Mouse (Mus musculus) v-Abl transformed pro-B cells (cell line): ENCODE results near the gene Cebpzos.

Source experiments
- in situ Hi-C, 2 experiments: fragments of 400-800 bp; cut with MboI; formaldehyde crosslinking; loops; one replicate each; pipeline ENCODE4 v1.15.1; 2025; ENCODE audit not compliant: unreplicated experiment in 2 of 2

The Cebpzos gene

GRCm38 (mm10) chr17:78916369-78916813 lies at the start of gene Cebpzos:
Cebpzos (plus strand) TSS chr17:78916500.
- in situ Hi-C loops = loop anchor here in 1 of 2 experiments (25.0 kb wide), 1 partner anchor 446 kb away; the partner anchor contains the start of gene Cdc42ep3

- in situ Hi-C loops = no loop called here
Measured at GRCm38 (mm10) chr17:78873886-78874285, 42.4 kb upstream of the Cebpzos start.

- in situ Hi-C loops = loop anchor here in 1 of 2 experiments (25.0 kb wide), 1 partner anchor 480 kb away; the partner anchor contains the start of gene Cdc42ep3
Measured at GRCm38 (mm10) chr17:78881878-78882304, 34.4 kb upstream of the Cebpzos start.

- in situ Hi-C loops = loop anchor here in 1 of 2 experiments (25.0 kb wide), 1 partner anchor 480 kb away; the partner anchor contains the start of gene Cdc42ep3
Measured at GRCm38 (mm10) chr17:78882401-78883112, 33.7 kb upstream of the Cebpzos start, which contains the start of gene Eif2ak2. Eif2ak2 (minus strand) TSS chr17:78882573.

- in situ Hi-C loops = loop anchor here in 1 of 2 experiments (25.0 kb wide), 1 partner anchor 479 kb away; the partner anchor contains the start of gene Cdc42ep3
Measured at GRCm38 (mm10) chr17:78883291-78883690, 33.0 kb upstream of the Cebpzos start.

GRCm38 (mm10) chr17:78885286-78886065 lies 30.8 kb upstream of the Cebpzos start:
- in situ Hi-C loops = loop anchor here in 1 of 2 experiments (25.0 kb wide), 1 partner anchor 477 kb away; the partner anchor contains the start of gene Cdc42ep3

- in situ Hi-C loops = loop anchor here in 1 of 2 experiments (25.0 kb wide), 1 partner anchor 474 kb away; the partner anchor contains the start of gene Cdc42ep3
Measured at GRCm38 (mm10) chr17:78888554-78888953, 27.7 kb upstream of the Cebpzos start.

- in situ Hi-C loops = loop anchor here in 1 of 2 experiments (25.0 kb wide), 1 partner anchor 473 kb away; the partner anchor contains the start of gene Cdc42ep3
Measured at GRCm38 (mm10) chr17:78889184-78889583, 27.1 kb upstream of the Cebpzos start.

GRCm38 (mm10) chr17:78891020-78891419 lies 25.3 kb upstream of the Cebpzos start:
- in situ Hi-C loops = loop anchor here in 1 of 2 experiments (10.0 to 25.0 kb wide), 2 partner anchors 471 to 684 kb away; partner anchors contain the start of gene Cdc42ep3

- in situ Hi-C loops = loop anchor here in 1 of 2 experiments (5.0 to 25.0 kb wide), 3 partner anchors 467 to 680 kb away; partner anchors contain the start of gene Cdc42ep3
Measured at GRCm38 (mm10) chr17:78894991-78895390, 21.3 kb upstream of the Cebpzos start.

- in situ Hi-C loops = loop anchor here in 1 of 2 experiments (5.0 to 25.0 kb wide), 3 partner anchors 467 to 679 kb away; partner anchors contain the start of gene Cdc42ep3
Measured at GRCm38 (mm10) chr17:78895394-78895793, 20.9 kb upstream of the Cebpzos start.

- in situ Hi-C loops = loop anchor here in 1 of 2 experiments (5.0 to 25.0 kb wide), 2 partner anchors 459 to 669 kb away; partner anchors contain the start of gene Cdc42ep3
Measured at GRCm38 (mm10) chr17:78903158-78903557, 13.1 kb upstream of the Cebpzos start.

- in situ Hi-C loops = loop anchor here in 1 of 2 experiments (25.0 kb wide), 1 partner anchor 455 kb away; the partner anchor contains the start of gene Cdc42ep3
Measured at GRCm38 (mm10) chr17:78906892-78907291, 9.4 kb upstream of the Cebpzos start, which contains the start of gene Sult6b1. Sult6b1 (minus strand) TSS chr17:78906992.

- in situ Hi-C loops = loop anchor here in 1 of 2 experiments (25.0 kb wide), 1 partner anchor 453 kb away; the partner anchor contains the start of gene Cdc42ep3
Measured at GRCm38 (mm10) chr17:78909374-78909773, 6.9 kb upstream of the Cebpzos start.

- in situ Hi-C loops = loop anchor here in 1 of 2 experiments (25.0 kb wide), 1 partner anchor 449 kb away; the partner anchor contains the start of gene Cdc42ep3
Measured at GRCm38 (mm10) chr17:78912861-78913281, 3.4 kb upstream of the Cebpzos start.

GRCm38 (mm10) chr17:78913921-78914320 lies 2.4 kb upstream of the Cebpzos start:
- in situ Hi-C loops = loop anchor here in 1 of 2 experiments (25.0 kb wide), 1 partner anchor 448 kb away; the partner anchor contains the start of gene Cdc42ep3

GRCm38 (mm10) chr17:78915772-78916171 lies 528 bp upstream of the Cebpzos start:
- in situ Hi-C loops = loop anchor here in 1 of 2 experiments (25.0 kb wide), 1 partner anchor 447 kb away; the partner anchor contains the start of gene Cdc42ep3

- in situ Hi-C loops = loop anchor here in 1 of 2 experiments (25.0 kb wide), 1 partner anchor 445 kb away; the partner anchor contains the start of gene Cdc42ep3
Measured at GRCm38 (mm10) chr17:78916899-78917298, 599 bp downstream of the Cebpzos start.

GRCm38 (mm10) chr17:78917696-78918095 lies 1.4 kb downstream of the Cebpzos start:
- in situ Hi-C loops = loop anchor here in 1 of 2 experiments (25.0 kb wide), 1 partner anchor 445 kb away; the partner anchor contains the start of gene Cdc42ep3
